Mouse (Mus musculus): ENCODE measurements at regions not wholly inside any gene's neighbourhood (a gene's known extent, or its start where the extent isn't known, plus 50 kb on each side); places are given as distances from the start of the nearest gene placed in this dataset.

DNA sequence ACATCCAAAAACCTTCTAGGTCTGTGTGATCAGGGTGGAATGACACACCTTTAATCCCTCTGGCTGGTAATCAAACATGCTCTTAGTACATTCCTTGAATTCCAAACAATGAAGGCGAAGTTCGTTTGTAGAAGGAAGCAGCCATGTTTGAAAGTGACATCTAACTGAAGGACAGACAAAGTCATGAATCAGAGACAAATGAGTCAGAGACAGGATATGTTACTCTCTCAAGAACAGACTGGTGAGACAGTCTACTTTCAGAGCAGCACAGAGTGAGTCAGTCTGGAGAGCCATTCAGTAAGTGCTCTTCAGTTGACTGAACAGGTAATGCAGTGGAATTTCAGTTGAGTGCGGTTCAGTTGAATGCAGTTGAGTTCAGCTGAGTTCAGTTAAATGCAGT is 150.4 kb downstream of the Cpe start:
- no peak for DNase-seq

DNA sequence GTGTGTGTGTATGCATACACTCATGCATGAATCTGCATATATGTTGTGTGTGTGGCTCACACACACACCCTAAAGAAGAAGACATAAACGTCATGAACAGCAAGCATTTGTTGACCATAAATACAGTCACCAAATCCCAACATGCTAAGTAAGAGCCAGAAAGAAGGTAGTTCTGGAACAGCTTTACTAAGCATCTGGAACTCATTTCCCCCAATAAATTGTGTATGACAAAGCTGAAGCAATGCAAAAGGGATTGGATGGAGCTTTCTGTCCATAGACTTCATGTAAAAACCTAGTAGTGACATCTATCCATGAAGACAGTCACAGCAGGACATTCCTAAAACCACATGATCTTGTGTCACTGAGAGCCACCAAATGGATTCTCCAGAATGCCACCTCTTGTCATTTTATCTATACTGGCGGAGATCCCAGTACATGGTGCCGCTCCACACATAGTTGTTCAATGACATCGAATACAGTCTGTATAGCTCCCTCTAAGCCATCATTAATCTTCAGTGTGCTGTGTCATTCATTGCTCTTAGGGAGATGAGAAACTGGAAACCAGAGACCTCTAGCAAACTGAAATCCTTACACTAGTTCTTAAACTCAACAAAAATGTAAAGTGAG is 152.9 kb downstream of the Cpe start:
- no peak for DNase-seq

DNA sequence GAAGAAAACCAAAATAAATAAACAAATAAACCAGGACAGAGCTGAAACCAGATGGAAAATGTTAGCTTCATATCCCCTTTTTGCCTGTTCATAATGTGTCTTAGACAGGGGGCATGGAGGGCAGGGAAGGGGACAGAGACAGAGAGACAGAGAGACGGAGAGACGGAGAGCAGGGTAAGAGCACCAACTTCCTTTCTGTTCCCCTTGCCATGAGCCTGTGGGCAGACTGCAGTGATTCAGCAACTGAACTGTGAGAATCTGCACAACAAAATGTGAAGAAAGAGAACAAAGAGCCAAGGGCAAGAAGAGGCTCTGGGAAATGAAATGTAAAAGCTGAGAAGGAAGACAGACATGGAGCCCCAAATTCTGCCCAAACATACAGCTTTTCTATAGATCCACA is 161.1 kb downstream of the Cpe start:
- no peak for DNase-seq

DNA sequence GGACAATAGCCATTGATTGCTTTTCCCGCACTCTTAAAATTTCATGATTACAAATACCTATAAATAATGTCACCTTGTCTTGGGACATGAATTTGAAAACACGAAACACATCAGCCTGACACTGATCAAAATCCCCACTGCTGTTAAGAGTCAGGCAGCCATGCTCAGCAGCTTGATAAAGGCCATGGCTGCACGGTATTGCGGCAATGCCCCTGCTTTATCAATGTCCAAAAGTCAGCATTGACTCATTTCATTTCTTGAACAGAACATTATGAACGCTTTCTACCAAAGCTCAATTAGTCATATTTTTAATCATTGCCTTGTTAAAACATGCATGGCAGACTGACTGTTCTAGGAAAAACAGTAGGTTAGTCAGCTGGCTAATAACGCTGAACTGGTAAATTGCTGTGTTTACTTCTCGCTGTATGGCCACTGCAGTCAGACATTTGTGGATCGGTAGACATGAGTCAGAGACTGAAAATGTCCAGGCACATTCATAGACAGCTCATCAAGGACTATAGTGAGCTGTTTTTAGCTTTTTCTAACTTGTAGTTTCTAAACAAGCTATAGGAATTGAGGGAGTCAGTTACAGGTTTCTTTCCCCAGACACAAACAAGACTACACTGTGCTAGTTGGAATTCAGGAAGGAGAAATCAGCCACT is 170.3 kb downstream of the Cpe start:
- DNase-seq = no peak

DNA sequence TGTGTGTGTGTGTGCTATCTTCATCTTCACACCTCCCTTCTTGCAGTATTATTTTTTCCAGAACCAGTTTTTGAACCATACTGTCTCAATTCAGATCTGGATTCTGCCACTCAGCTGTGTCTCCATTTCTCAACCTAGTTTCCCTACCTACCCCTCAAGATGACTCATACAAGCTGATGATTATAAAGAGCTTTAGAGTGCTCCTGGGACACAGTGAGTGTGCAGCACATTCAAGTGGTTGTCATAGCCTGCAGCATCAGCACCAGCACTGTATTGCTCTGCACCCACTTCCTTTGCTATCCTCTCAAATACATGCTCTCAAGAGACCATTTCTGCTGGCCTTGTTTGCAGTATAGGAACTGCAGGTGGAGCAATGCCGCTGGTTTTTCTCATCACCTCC is 173.2 kb downstream of the Cpe start:
- DNase-seq = no peak

DNA sequence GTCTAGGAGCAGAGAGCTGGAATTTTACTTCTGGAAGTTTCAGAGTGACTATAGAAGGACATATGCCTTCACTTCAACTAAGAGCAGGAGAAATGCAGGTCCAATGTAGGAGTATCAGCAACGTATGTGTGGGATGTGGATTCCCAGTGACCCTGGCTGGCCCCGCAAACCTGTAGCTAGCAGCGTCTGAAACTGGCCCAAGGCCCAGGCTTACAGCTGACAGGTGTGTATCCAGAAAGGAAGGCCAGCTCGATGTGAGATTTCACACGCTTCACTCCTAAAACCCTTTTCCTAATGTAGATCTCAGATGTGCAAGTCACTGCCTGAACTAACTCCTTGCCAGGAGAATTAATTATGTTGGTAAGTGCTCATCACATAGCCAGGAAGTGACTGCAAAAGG is 176.9 kb downstream of the Cpe start:
- no peak for DNase-seq

DNA sequence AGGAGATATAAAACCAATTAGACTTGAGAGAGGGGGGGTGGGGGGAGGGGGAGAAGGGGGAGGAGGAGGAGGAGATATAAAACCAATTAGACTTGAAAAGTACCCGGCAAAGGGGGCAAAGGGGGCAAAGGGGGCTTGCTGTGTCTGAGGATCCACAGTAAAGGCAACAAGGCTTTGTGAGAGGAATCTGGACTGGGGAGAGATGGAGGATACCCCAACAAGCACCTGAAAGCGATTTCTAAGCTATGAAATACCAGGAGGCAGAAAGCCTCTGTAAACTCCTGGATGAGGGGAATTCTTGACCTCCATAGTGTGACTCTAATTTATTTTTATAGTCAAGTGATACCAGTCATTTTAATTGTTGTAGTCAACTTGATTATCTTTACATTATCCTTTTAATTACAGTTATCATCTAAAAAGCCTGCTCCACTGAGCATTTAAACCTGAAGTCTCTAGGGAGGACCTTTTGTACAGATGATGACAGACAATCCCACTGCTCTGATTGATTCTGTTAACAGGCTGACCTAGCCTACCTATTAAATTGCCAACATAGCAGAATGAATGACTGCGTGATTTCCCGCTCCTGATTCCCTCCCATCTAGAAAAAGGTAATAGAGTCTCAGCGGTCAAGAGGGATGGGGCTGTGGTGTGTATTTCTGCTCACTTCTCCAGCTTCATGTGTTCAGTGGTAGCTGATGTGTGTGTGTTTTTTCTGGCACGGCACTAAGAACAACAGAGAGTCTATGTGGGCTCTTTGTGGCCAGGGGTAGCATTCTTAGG is 195.4 kb downstream of the Cpe start:
- peak; percentile 61 for DNase-seq

DNA sequence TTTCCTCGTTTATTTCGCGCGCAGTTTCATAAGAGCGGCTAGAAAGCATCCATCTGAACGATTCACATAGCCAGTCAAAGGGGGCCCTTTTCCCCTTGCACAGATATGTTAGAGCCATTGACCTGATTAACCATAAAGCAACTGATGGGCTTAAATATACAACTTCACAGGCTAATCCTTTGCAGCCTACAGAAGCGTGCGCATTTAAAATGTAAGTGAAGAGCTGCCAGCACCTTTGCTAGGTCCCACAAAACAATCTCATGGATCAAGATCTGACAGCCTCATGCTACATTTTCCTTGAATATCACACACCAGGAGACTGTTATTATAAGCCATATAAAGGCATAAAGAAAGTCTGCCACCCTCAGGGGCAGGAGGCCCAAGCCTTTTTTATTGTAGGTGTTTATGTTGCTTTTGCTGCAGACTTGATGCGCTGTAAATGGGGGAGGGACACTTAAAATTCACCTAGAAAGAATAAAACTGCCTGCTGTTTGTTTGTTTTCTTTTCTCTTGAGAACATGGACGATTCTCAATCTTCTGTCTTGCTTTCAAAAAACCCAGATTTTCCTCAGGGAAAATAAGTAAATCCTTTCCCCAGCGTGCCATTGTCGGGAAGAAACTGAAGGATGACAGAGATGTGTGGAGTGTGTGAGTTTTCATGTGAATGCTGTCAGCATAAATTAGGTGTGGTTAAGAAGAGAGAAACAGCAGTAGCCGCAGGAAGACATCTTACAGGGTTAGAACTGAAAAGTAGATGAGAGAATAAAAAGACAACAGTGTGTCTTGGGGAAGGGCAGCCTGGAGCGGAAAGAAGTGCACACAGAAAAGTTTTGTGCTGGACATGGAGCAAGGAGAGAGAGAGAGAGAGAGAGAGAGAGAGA is 196.3 kb downstream of the Cpe start:
- peak; percentile 72 for DNase-seq

DNA sequence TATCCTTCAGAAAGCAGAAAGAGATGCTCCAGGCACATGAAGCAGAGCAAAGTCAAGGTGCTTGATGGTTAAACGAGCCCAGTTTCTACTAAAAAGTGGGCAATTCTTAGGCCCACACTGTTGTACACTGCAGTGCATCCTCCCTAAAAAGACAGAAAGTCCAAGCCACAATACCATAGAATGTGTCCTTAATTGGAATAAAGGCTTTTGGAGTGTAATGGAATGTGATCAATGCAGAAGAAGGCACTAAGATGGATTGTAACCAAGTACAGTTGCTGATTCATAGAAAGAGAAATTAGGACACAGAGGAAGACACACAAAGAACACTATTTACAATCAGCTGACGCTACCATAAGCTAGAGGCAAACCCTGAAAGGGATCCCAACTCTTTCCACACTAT is 201.3 kb downstream of the Cpe start:
- no peak for DNase-seq

DNA sequence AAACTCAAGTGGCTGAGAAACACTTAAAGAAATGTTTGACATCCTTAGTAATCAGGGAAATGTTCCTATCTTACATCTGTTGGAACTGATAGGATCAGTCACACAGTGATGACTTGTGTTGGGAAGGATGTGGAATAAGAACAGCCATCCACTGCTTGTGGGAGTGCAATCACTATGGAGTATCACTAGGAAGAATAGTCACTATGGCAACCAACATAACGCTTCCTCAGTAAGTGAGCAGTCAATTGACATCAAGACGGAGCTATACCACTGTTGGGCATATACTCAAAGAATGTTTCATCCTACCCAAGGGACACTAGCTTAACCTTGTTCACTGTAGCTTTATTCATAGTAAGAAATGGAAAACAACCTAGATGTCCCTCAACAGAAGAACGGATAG is 204.8 kb downstream of the Cpe start:
- DNase-seq = no peak

DNA sequence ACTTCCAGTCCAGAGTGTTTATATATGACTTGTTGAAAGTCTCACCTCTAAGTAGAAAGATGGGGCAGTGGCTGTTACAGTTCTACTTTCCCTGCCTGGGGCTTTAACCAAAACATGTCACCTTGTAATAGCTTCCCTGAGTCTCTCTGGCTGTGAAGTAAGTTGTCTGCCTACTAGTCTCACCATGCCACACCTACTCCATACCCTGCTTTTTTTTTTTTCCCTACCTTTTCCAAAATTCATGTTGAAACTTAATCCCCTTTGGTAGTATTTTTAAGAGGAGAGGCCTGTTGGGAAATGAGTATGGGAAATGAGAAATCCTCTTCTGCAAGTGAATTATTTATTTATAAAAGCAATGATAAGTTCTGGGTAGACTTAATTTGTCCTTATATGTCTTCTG is 219.6 kb downstream of the Cpe start:
- DNase-seq = no peak

DNA sequence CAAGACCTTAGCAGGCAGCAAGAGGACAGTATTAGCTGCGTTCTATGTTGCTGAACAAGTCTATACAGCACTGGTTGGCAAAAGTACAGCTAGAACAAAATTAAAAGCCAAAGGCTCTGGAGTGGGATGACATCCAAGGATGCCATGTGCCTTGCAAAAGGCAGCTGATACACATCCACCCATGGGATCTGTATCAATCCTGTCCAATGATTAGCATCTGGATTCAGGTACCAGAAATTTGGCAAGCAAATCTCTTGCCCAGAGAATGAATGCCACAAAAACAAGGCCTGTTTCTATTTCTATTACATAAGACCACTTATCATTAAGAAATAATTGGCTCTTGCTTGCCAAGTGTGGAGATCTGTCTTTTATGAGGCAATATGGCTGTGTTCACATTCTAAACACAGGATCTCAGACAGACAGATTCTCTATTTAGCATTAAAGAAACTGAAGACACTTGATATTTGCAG is 220.0 kb downstream of the Cpe start:
- DNase-seq = no peak

DNA sequence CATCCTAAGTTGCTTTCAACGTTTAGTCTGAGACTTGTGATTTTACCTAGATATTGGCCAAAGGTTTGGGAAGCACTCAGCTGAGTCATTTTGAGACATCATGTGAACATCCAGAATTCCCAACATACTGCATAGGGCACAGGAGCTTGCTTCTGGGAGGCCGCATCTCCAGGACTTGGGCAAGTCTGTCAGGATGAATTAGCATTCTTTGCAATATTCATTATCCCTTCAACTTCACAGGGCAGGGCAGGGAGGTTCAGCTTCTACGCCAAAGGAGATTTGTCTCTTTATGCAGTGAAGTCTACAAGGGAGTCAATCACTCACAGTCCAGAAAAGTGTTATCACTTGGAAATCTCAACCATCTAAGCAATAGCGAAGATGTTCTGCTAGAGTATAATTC is 231.7 kb downstream of the Cpe start:
- peak; percentile 80 for DNase-seq

DNA sequence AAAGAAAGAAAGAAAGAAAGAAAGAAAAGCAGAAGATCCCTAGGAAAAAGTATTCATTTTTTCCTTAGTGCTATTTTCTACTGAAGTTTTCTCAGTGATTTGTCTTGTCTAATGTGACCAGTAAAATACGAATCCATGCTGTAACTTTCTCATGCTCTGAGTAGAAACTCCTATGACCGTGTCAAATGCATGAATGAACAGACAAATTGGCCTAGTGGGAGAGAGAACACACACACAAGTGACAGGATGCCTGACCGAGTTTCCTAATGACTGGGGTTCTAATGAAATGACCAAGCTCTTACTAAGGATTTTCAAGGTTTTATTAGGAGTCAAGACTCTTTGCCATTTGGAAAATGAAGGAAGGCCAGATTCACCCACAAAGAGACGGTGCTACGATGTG is 235.9 kb downstream of the Cpe start:
- DNase-seq = peak; percentile 86

DNA sequence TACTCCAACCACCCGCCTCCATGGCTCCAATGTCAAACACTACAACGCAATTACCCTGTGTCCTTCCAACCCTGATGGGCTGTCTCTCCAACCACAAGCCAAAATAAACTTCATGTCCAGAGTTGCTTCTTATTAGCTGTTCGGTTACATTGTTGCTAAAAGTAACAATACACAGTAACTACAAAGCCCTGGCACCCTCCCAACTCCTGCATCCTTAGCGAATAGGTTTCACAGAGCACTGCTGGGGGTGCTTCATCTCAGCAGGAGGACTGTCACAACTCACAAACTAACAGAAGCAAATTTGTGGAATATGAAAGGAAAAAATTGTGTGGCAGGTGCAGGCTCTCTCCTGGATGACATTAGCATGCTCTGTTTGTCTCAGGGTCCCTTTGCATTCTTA is 238.1 kb downstream of the Cpe start:
- peak; percentile 51 for DNase-seq

DNA sequence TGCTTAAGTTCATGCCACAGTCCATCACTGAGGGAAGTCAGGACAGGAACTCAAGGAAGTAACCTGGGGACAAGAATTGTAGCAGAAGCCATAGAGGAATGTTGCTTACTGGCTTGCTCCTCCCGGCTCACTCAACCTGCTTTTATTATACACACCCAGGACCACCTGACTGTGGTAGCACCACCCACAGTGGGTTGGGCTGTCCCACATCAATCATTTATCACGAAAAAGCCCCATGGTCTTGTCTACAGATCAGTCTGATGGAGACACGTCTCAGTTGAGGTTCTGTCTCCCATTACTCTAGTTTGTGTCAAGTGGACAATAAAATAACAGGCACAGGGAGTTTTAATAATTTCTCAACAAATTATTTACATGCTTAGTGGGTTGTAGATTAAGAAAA is 239.3 kb upstream of the Tll1 start:
- no peak for DNase-seq

DNA sequence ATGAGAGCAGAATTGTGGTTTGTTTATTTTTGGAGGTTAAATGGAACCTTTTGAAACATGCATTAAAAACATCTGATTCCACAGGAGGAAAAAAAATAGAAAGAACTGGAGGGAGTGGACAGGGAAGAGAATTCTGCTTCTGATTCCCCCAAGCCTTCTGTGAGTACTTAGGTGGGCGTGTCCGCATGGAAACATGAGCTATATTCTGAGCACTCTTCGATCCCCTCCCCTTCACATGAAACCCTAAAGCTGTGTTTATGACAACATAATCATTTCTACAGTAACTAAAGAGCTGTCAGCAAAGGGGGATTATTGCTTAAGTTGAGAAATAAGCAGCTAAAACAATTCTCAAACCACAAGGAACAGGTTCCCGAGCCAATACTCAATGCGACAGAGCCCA is 238.4 kb upstream of the Tll1 start:
- DNase-seq = no peak

DNA sequence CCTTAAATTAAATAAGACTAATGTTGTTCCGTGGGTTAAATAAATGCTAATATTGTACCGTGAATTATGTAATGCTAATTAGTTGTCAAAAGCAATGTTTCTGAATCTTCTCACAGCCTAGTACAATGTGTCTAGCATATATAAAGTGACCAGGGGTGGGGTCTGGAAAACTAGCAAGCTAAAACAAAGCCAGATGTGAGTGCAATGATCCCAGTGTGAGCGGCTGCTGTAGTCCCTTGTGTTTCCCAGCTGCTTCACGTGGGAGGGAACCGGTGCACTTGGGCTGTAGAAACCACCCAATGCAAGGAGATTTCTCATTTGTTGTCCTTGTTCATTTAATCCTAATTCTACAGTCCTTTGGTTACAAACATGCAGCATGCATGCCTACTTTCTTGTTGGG is 232.4 kb upstream of the Tll1 start:
- no peak for DNase-seq

DNA sequence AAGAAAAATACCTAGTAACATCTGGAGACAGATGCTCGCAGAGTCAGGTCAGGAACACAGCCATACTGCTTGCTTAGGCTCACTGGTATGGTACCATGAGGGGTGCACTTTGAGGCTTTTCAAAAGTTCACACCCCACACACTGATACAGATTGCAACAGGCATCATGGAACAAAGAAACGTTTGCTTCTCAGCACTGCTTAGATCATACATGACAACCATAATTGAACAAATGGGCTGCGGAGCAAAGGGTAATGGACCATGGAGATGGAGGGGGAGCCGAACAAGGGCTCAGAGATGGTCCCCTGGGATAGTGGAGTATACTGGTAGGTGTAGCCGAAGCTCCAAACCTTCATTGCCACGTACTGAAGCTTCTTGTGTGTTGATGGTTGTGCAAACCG is 228.6 kb upstream of the Tll1 start:
- peak; percentile 92 for DNase-seq

DNA sequence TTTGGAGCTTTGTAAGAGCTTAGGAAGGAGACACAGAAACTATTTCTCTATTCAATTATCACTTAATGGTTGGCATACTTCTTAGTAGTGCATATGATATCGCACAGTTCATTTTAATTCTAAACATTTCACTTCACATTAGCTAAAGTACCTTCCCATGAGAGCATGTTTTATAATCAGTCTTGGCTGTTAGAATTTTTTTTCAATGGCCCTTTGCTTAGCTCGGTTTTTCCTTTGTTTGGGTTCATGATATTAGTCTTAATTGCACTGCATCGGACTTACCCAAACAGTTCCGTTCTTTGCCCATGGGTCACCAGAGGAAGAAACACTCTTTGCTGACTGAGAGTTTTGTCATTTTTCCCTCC is 216.8 kb upstream of the Tll1 start:
- peak; percentile 50 for DNase-seq

DNA sequence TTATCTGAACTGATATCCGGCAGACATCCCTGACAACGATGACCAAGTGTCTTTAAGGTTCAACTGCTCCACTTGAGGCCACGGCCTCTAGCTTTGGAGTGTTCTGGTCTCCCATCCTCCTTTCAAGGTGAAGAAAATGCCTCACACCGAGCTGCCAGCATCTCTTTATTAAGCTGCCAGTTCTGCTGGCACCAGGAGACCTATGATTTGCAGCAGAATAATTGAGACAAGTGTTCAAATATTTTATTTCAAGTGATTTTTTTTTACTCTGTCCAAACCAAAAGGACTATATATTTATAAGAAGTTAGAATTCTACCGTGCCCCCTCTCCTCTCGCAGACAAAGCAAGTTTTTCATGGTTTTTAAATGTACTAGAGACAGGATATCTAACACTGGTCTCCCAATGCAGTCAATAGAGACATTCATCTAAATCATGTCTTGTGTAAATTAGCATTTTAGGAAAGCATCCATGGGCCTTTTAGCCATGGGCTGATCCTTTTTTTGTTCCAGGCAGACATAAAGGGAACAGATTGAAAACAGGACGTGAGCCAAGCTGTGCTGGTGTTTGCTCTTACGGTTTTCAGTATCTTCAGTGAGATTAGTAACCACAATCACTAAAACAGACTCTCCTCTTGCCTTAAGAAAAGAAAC is 216.3 kb upstream of the Tll1 start:
- peak; percentile 36 for DNase-seq

DNA sequence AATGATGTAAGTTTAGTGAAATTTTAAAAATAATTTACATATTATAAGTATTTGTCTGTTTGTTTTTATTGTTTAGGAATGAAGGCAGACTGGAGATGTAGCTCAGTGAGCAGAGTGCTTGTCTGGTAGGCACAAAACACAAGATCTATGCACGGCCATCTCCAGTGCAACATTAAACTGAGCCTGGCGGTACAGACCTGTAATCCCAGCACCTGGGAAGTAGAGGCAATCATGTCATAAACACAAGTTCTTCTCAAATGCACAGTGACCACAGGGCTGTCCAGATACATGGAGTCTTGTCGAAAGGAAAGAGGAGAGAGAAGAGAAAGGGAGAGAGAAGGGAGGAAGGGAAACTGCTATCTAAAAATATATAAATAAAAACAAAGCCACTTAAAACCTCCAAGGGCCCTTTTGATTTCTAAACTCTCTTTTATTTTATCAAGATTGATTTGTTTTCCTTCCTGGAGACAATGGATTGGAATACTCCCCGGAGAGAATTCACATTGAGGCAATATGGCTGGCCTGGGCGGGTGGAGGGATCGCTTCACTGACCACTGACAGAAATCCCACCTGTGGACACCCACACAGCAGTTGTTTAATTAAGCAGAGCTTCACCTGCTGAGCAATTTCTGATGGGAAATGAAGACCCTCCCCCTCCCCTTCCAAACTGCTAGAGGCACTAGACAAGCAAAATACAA is 215.6 kb upstream of the Tll1 start:
- DNase-seq = no peak

Measured in retina, postnatal 1 day (tissue).